13 mouse cellular contexts compared by ENCODE assay signal in the genomic region with DNA sequence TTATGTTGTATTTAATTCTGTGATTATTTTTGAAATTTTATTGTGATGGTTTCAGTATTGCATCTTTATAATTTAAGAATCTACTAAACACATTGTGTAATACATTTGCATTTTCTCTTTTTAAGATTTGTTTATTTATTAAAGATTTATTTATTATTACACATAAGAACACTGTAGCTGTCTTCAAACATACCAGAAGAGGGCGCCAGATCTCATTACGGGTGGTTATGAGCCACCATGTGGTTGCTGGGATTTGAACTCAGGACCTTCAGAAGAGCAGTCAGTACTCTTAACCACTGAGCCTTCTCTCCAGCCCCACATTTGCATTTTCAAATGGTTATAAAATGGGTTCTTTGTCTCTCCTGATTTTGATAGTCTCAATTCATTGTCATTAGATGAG. TPM values are rescaled to one million over a fixed set of nuclear protein-coding genes. Genes with fewer than 3 reads are reported as not detected.
DNase-seq lines count a peak whose midpoint lies in the region; ATAC-seq and TF ChIP-seq lines count a peak whose summit lies in the region.
"Had no signal": no experiment of that assay in that cellular context is flagged by ENCODE, and none has a peak within 500 bp of the region (broad histone marks: within the 10 kb centered on the region; RNA-seq: fewer than 3 reads in every experiment).

No protein-coding gene starts in this region.

- no peak for ATAC-seq in heart, postnatal 0 days (ENCODE audit: insufficient read depth, low read depth)
- ATAC-seq in midbrain, postnatal 0 days (ENCODE audit: low FRiP score) = no peak
- no peak for ATAC-seq in midbrain, embryonic 11.5 days (ENCODE audit: low FRiP score)

- DNase-seq in heart, postnatal 0 days (ENCODE audit: low spot score) = no peak
- no peak for DNase-seq in heart, embryonic 10.5 days (ENCODE audit: low spot score)
- peak; percentile 19 for DNase-seq in midbrain, postnatal 0 days (ENCODE audit: low spot score)
- DNase-seq in midbrain, embryonic 11.5 days (ENCODE audit: low spot score, missing footprints) = no peak
- peak; percentile 45 for DNase-seq in c-Kit-positive CD71-positive TER-119-positive erythroid progenitor cells, embryonic 14.5 days (ENCODE audit: low spot score)
- DNase-seq in ovary, postnatal 14 days (ENCODE audit: low spot score) = no peak
- DNase-seq in frontal cortex, postnatal 14 days (ENCODE audit: low spot score in 2 of 2) = no peak
- no peak for DNase-seq in heart, adult 8-10 months (ENCODE audit: low spot score)
- DNase-seq: cerebellum, postnatal 25 days had no signal

- peaks cover 10% of the 10 kb centered on the region for H3K4me1 ChIP-seq in heart, postnatal 0 days (ENCODE audit: control insufficient read depth, insufficient read depth)
- peaks cover 3% of the 10 kb centered on the region; the same call in 1 of the 2 replicates for H3K4me1 ChIP-seq in heart, embryonic 10.5 days
- no peaks in the 10 kb centered on the region for H3K4me1 ChIP-seq in midbrain, postnatal 0 days (ENCODE audit: insufficient read depth, low read length)
- H3K4me1 ChIP-seq in midbrain, embryonic 11.5 days (ENCODE audit: control insufficient read depth, insufficient read depth, low read length) = peaks cover 8% of the 10 kb centered on the region
- H3K4me1 ChIP-seq: limb, embryonic 15.5 days had no signal

- WGBS in heart, postnatal 0 days = 74% methylated on average over 2 of the region's 2 CpGs
- WGBS in heart, embryonic 10.5 days = 74% methylated on average over 2 of the region's 2 CpGs
- 75% methylated on average over 2 of the region's 2 CpGs for WGBS in midbrain, postnatal 0 days
- WGBS in midbrain, embryonic 11.5 days = 69% methylated on average over 2 of the region's 2 CpGs

- H3K36me3 ChIP-seq in heart, postnatal 0 days (replicated peaks; ENCODE audit: control insufficient read depth, insufficient read depth, low read length) = no peaks in the 10 kb centered on the region
- H3K36me3 ChIP-seq in heart, embryonic 10.5 days = peaks cover 4% of the 10 kb centered on the region; the same call in 1 of the 2 replicates
- no peaks in the 10 kb centered on the region for H3K36me3 ChIP-seq in midbrain, postnatal 0 days (ENCODE audit: insufficient read depth, low read length)
- H3K36me3 ChIP-seq in midbrain, embryonic 11.5 days (ENCODE audit: control insufficient read depth, insufficient read depth, low read length) = no peaks in the 10 kb centered on the region
- H3K36me3 ChIP-seq: kidney, embryonic 15.5 days; limb, embryonic 15.5 days; neural tube, embryonic 12.5 days had no signal

- H3K9ac ChIP-seq in heart, postnatal 0 days (replicated peaks; ENCODE audit: low read depth, low read length) = no peak overlapping the region
- H3K9ac ChIP-seq in midbrain, postnatal 0 days (replicated peaks; ENCODE audit: low read length, poor library complexity, severe bottlenecking) = no peak overlapping the region
- no peak overlapping the region for H3K9ac ChIP-seq in midbrain, embryonic 11.5 days (ENCODE audit: low read length)
- H3K9ac ChIP-seq: kidney, embryonic 15.5 days; limb, embryonic 15.5 days; neural tube, embryonic 12.5 days had no signal

- H3K4me2 ChIP-seq in heart, postnatal 0 days (ENCODE audit: low read depth, low read length) = peak overlapping the region; percentile 85
- H3K4me2 ChIP-seq in midbrain, postnatal 0 days (ENCODE audit: low read depth, low read length, poor library complexity, severe bottlenecking) = no peak overlapping the region
- no peak overlapping the region for H3K4me2 ChIP-seq in midbrain, embryonic 11.5 days

- no peak overlapping the region for H3K27ac ChIP-seq in heart, postnatal 0 days (ENCODE audit: low read depth)
- no peak overlapping the region for H3K27ac ChIP-seq in heart, embryonic 10.5 days
- H3K27ac ChIP-seq in midbrain, postnatal 0 days (ENCODE audit: low read depth, low read length) = no peak overlapping the region
- H3K27ac ChIP-seq in midbrain, embryonic 11.5 days (ENCODE audit: low read depth, low read length) = no peak overlapping the region
- H3K27ac ChIP-seq: kidney, embryonic 15.5 days; limb, embryonic 15.5 days; neural tube, embryonic 12.5 days had no signal

- H3K4me3 ChIP-seq in heart, postnatal 0 days (ENCODE audit: low read depth, low read length) = peak overlapping the region; percentile 80
- H3K4me3 ChIP-seq in heart, embryonic 10.5 days = no peak overlapping the region
- no peak overlapping the region for H3K4me3 ChIP-seq in midbrain, postnatal 0 days (ENCODE audit: low read depth, low read length)
- H3K4me3 ChIP-seq in midbrain, embryonic 11.5 days (ENCODE audit: low read depth, low read length) = no peak overlapping the region

- TF ChIP-seq EP300 in heart, postnatal 0 days (IDR thresholded peaks at IDR 0.05; ENCODE audit: low read depth) = no peak

- no peaks in the 10 kb centered on the region for H3K27me3 ChIP-seq in heart, postnatal 0 days (ENCODE audit: control insufficient read depth, insufficient read depth, low read length)
- H3K27me3 ChIP-seq in heart, embryonic 10.5 days (ENCODE audit: insufficient read depth, poor library complexity, severe bottlenecking) = no peaks in the 10 kb centered on the region
- H3K27me3 ChIP-seq in midbrain, postnatal 0 days (ENCODE audit: insufficient read depth, low read length) = no peaks in the 10 kb centered on the region
- H3K27me3 ChIP-seq in midbrain, embryonic 11.5 days (ENCODE audit: control insufficient read depth, insufficient read depth, low read length) = no peaks in the 10 kb centered on the region
- H3K27me3 ChIP-seq: kidney, embryonic 15.5 days; limb, embryonic 15.5 days; neural tube, embryonic 12.5 days had no signal

- peak; percentile 32 for TF ChIP-seq CTCF in heart, postnatal 0 days (IDR thresholded peaks at IDR 0.05; ENCODE audit: low read depth)
- peak; percentile 56 for TF ChIP-seq CTCF in midbrain, postnatal 0 days (IDR thresholded peaks at IDR 0.05)

- no peaks in the 10 kb centered on the region for H3K9me3 ChIP-seq in heart, postnatal 0 days (replicated peaks; ENCODE audit: control insufficient read depth, low read length)
- no peaks in the 10 kb centered on the region for H3K9me3 ChIP-seq in heart, embryonic 10.5 days
- H3K9me3 ChIP-seq in midbrain, postnatal 0 days (ENCODE audit: low read length) = no peaks in the 10 kb centered on the region
- H3K9me3 ChIP-seq in midbrain, embryonic 11.5 days (ENCODE audit: control insufficient read depth, low read length) = no peaks in the 10 kb centered on the region
- H3K9me3 ChIP-seq: kidney, embryonic 15.5 days; limb, embryonic 15.5 days; neural tube, embryonic 12.5 days had no signal

RNA-seq across cellular contexts. Expression of gene Col4a3bp, which starts 2.1 kb away (rescaled TPM):
- 25.2 and 37.5 TPM in 2 replicates for total RNA-seq in heart, postnatal 0 days (2014; rRNA removed; ENCODE audit: low replicate concordance)
- 6.5 and 6.8 TPM in 2 replicates for polyA plus RNA-seq in heart, postnatal 0 days (2015; fragmentation: Nextera tagmentation; extraction: Ambion mirVana)
- 8.0 and 8.1 TPM in 2 replicates for polyA plus RNA-seq in heart, embryonic 10.5 days (2016; fragmentation: Nextera tagmentation; extraction: Ambion mirVana)
- 43.4 and 49.1 TPM in 2 replicates for total RNA-seq in midbrain, postnatal 0 days (2014; rRNA removed)
- 6.3 and 9.6 TPM in 2 replicates for polyA plus RNA-seq in midbrain, postnatal 0 days (2015; fragmentation: Nextera tagmentation; extraction: Ambion mirVana)
- polyA plus RNA-seq in midbrain, embryonic 11.5 days (2014; fragmentation: Nextera tagmentation; extraction: Ambion mirVana) = 6.7 and 6.9 TPM in 2 replicates
- 10 to 100 TPM; 34.6 to 39.3 (median 37.5) TPM for total RNA-seq in heart, adult 8-10 months (2022)

RNA-seq across cellular contexts. Expression of gene Polk, which starts 2.1 kb away (rescaled TPM):
- total RNA-seq in heart, postnatal 0 days (2014; rRNA removed; ENCODE audit: low replicate concordance) = 3.6 and 6.5 TPM in 2 replicates
- 2.8 and 3.3 TPM in 2 replicates for polyA plus RNA-seq in heart, postnatal 0 days (2015; fragmentation: Nextera tagmentation; extraction: Ambion mirVana)
- polyA plus RNA-seq in heart, embryonic 10.5 days (2016; fragmentation: Nextera tagmentation; extraction: Ambion mirVana) = 8.3 and 8.6 TPM in 2 replicates
- total RNA-seq in midbrain, postnatal 0 days (2014; rRNA removed) = 6.2 and 8.2 TPM in 2 replicates
- polyA plus RNA-seq in midbrain, postnatal 0 days (2015; fragmentation: Nextera tagmentation; extraction: Ambion mirVana) = 4.7 and 5.3 TPM in 2 replicates
- polyA plus RNA-seq in midbrain, embryonic 11.5 days (2014; fragmentation: Nextera tagmentation; extraction: Ambion mirVana) = 7.3 and 8.2 TPM in 2 replicates
- 1 to 10 TPM; 4.2 to 5.1 (median 4.5) TPM for total RNA-seq in heart, adult 8-10 months (2022)

RNA-seq across cellular contexts. Expression of gene Gm17622, which starts 54.0 kb away (rescaled TPM):
- not detected in 2 replicates for total RNA-seq in heart, postnatal 0 days (2014; rRNA removed; ENCODE audit: low replicate concordance)
- not detected in 2 replicates for polyA plus RNA-seq in heart, postnatal 0 days (2015; fragmentation: Nextera tagmentation; extraction: Ambion mirVana)
- polyA plus RNA-seq in heart, embryonic 10.5 days (2016; fragmentation: Nextera tagmentation; extraction: Ambion mirVana) = not detected in 2 replicates
- not detected in 2 replicates for total RNA-seq in midbrain, postnatal 0 days (2014; rRNA removed)
- polyA plus RNA-seq in midbrain, postnatal 0 days (2015; fragmentation: Nextera tagmentation; extraction: Ambion mirVana) = not detected in 2 replicates
- polyA plus RNA-seq in midbrain, embryonic 11.5 days (2014; fragmentation: Nextera tagmentation; extraction: Ambion mirVana) = not detected in 2 replicates
- total RNA-seq in heart, adult 8-10 months (2022) = not detected
- total RNA-seq: gastrocnemius, adult 18-20 months had no signal
- polyA plus RNA-seq: kidney, embryonic 15.5 days; limb, embryonic 15.5 days; neural tube, embryonic 12.5 days had no signal

Comparison
In these comparisons a context has a peak if more than half of its experiments do, and no peak if none do; other contexts are left out.
1. DNase-seq: peak in midbrain, postnatal 0 days (single experiment) and c-Kit-positive CD71-positive TER-119-positive erythroid progenitor cells, embryonic 14.5 days (single experiment); none in heart, postnatal 0 days (single experiment), heart, embryonic 10.5 days (single experiment), midbrain, embryonic 11.5 days (single experiment), ovary, postnatal 14 days (single experiment), frontal cortex, postnatal 14 days (0 of 2) and heart, adult 8-10 months (single experiment).